Mouse (Mus musculus) forebrain, embryonic 12.5 days (tissue): ENCODE data around the gene Mamdc2. TPM values are rescaled to one million over a fixed set of nuclear protein-coding genes. Genes with fewer than 3 reads are reported as not detected.
"Not testable (repeated sequence)": the region's sequence is repeated elsewhere in the genome, so short reads cannot be mapped to it uniquely, and the experiment has no call there.

ENCODE experiments used
- ATAC-seq: fragments of 200-750 bp; cut with Nextera tagmentation; 2 replicates; pipeline ENCODE4 v1.8.0; 2017; ENCODE audit warnings: moderate TSS enrichment; ENCODE audit not compliant: low FRiP score
- H3K27ac ChIP-seq: fragments of 300-500 bp; sonication (generic); 2 replicates; pipeline ENCODE4 v1.5.1; 2016; ENCODE audit warnings: mild to moderate bottlenecking
- H3K27me3 ChIP-seq: fragments of 300-500 bp; sonication (generic); 2 replicates; pipeline ENCODE4 v1.6.1; 2016; ENCODE audit warnings: mild to moderate bottlenecking
- H3K36me3 ChIP-seq: fragments of 300-500 bp; sonication (generic); replicated peaks from 2 replicates; pipeline ENCODE4 v1.6.1; 2016; ENCODE audit warnings: mild to moderate bottlenecking
- H3K4me1 ChIP-seq: fragments of 300-500 bp; sonication (generic); 2 replicates; pipeline ENCODE4 v1.6.1; 2016
- H3K4me2 ChIP-seq: fragments of 300-500 bp; sonication (generic); 2 replicates; pipeline ENCODE4 v1.6.1; 2016; ENCODE audit warnings: mild to moderate bottlenecking, moderate library complexity
- H3K4me3 ChIP-seq: fragments of 300-500 bp; sonication (generic); replicated peaks from 2 replicates; pipeline ENCODE4 v1.5.1; 2016; ENCODE audit warnings: mild to moderate bottlenecking
- H3K9ac ChIP-seq: fragments of 300-500 bp; sonication (generic); 2 replicates; pipeline ENCODE4 v1.6.1; 2016; ENCODE audit warnings: mild to moderate bottlenecking
- H3K9me3 ChIP-seq: fragments of 300-500 bp; sonication (generic); 2 replicates; pipeline ENCODE4 v1.6.1; 2016
- WGBS: fragments of 180-500 bp; shearing (Covaris S2); methylation state at CpG from one replicate; pipeline ENCODE4 v1.1.7; 2016; 5-methylcytosine and 5-hydroxymethylcytosine counted together
- polyA plus RNA-seq: library from polyadenylated mRNA; unstranded; fragments of >200 nt; fragmentation: Nextera tagmentation; extraction: Ambion mirVana; gene quantifications from 2 replicates; pipeline ENCODE4 v1.2.1, GENCODE M21; 2016

Gene Mamdc2
- polyA plus RNA-seq = 0.62 and 1.5 TPM in 2 replicates

DNA sequence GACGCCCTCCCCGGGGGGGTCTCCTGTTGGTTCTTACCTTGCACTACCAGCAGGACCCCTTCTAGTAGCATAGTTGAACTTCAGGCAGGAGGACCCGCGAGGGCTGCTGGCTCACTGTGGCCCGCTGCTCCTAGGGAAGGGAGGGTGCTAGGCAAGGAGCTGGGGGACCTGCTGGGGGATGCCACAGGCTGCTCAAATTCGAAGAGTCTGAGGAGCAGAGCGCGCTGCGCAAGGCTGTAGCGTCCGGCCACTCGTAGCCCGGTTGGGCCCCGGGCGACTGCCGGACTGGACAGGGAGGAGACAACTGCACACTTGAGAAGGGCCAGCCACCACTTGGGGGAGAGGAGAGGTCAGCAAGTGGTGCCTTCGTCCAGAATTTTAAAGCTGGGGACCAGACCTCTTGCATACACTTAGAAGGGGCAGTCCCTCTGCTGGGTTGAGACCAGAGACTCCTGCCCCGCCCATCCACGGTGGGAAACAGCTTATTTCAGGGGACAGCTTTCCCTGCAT is at the start of gene Mamdc2:
TSS of gene Mamdc2 (minus strand) at position 455 of the 510 bp plus-strand sequence.
- H3K4me3 ChIP-seq = peak within 1 kb of the TSS; percentile 44
- no peak within 1 kb of the TSS for H3K27ac ChIP-seq
- H3K36me3 ChIP-seq = no peaks in the 10 kb centered on the region
- 2% methylated on average over 19 of the region's 19 CpGs for WGBS
- peaks cover 31% of the 10 kb centered on the region for H3K27me3 ChIP-seq
- H3K4me2 ChIP-seq = peak within 1 kb of the TSS; percentile 92
- no peaks in the 10 kb centered on the region for H3K9me3 ChIP-seq
- peak; percentile 58 for ATAC-seq
- H3K4me1 ChIP-seq = peaks cover 17% of the 10 kb centered on the region
- H3K9ac ChIP-seq = peak within 1 kb of the TSS; percentile 55

GRCm38 (mm10) chr19:23498011-23498410 is 49.8 kb upstream of the Mamdc2 start:
- H3K4me2 ChIP-seq = no peak overlapping the region
- no peaks in the 10 kb centered on the region for H3K36me3 ChIP-seq
- no peaks in the 10 kb centered on the region for H3K27me3 ChIP-seq
- H3K4me3 ChIP-seq = no peak overlapping the region
- no peak overlapping the region for H3K27ac ChIP-seq
- no peaks in the 10 kb centered on the region for H3K9me3 ChIP-seq
- no peak for ATAC-seq
- H3K9ac ChIP-seq = no peak overlapping the region
- no peaks in the 10 kb centered on the region; the same call in 1 of the 2 replicates for H3K4me1 ChIP-seq
- WGBS = 86% methylated on average over 7 of the region's 7 CpGs

DNA sequence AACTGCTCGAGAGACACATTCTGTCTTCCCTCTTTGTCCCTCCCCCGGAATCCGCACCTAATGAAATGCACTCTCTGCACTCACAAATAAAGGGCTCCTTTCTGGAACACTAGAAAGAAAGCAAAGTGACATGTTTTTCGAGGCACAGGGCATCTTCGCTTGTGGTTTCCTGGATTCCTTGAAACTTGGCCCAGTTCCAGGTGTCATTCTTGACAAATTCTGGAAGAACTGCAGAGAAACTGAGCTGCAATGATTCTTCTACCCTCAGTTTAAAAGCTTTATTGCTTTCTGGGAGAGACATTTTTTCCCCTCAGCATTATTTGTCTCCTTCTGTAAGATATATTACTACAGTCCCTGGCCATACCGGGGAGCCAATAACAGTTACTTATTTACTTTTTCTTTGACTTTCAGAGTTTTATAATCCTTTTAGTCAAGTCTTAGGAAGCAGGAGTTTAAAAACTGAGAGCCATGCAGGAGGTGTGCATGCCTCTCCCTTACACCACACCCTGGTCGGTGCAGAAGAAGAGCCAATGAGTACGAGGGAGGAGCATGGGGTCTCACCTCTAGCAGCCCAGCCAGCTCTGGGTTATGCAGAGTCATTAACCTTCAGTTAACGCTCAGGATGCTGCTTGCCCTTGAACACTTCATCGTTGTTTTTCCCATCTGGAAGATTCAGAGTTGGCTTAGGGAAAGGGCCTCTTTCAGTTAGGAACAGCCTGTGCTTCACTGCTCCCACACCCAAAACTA is 49.1 kb upstream of the Mamdc2 start:
- WGBS = 76% methylated on average over 10 of the region's 10 CpGs
- no peak overlapping the region for H3K27ac ChIP-seq
- H3K36me3 ChIP-seq = no peaks in the 10 kb centered on the region
- no peaks in the 10 kb centered on the region for H3K9me3 ChIP-seq
- H3K4me2 ChIP-seq = no peak overlapping the region
- no peaks in the 10 kb centered on the region for H3K27me3 ChIP-seq
- no peak for ATAC-seq
- no peak overlapping the region for H3K4me3 ChIP-seq
- H3K9ac ChIP-seq = no peak overlapping the region
- no peaks in the 10 kb centered on the region; the same call in 1 of the 2 replicates for H3K4me1 ChIP-seq

- Histone ChIP-seq H3K4me1 (no peaks in the 10 kb centered on the region; the same call in 1 of the 2 replicates), H3K4me2 (no peak overlapping the region), H3K9ac (no peak overlapping the region), H3K27ac (no peak overlapping the region), H3K9me3 (no peaks in the 10 kb centered on the region), H3K27me3 (no peaks in the 10 kb centered on the region), H3K36me3 (no peaks in the 10 kb centered on the region), H3K4me3 (no peak overlapping the region)
- no peak for ATAC-seq
- 92% methylated on average over 3 of the region's 3 CpGs for WGBS
These were observed 48.3 kb upstream of the Mamdc2 start for GRCm38 (mm10) chr19:23496536-23496935.

- Histone ChIP-seq H3K4me3 (no peak overlapping the region), H3K27ac (no peak overlapping the region), H3K27me3 (no peaks in the 10 kb centered on the region), H3K9me3 (no peaks in the 10 kb centered on the region), H3K36me3 (no peaks in the 10 kb centered on the region), H3K4me1 (no peaks in the 10 kb centered on the region; the same call in 1 of the 2 replicates), H3K4me2 (no peak overlapping the region), H3K9ac (no peak overlapping the region)
- ATAC-seq = no peak
These were observed 44.4 kb upstream of the Mamdc2 start for GRCm38 (mm10) chr19:23492663-23493062.

- not testable (repeated sequence) for H3K27ac ChIP-seq, H3K9me3 ChIP-seq, H3K4me3 ChIP-seq, ATAC-seq, H3K27me3 ChIP-seq, H3K4me2 ChIP-seq, H3K36me3 ChIP-seq, H3K4me1 ChIP-seq, H3K9ac ChIP-seq
- 30% methylated on average over 7 of the region's 7 CpGs for WGBS
These were observed 42.5 kb upstream of the Mamdc2 start for GRCm38 (mm10) chr19:23490703-23491102.

- Histone ChIP-seq H3K4me1 (no peaks in the 10 kb centered on the region), H3K27me3 (no peaks in the 10 kb centered on the region), H3K9me3 (no peaks in the 10 kb centered on the region), H3K4me2 (no peak overlapping the region), H3K27ac (no peak overlapping the region), H3K4me3 (no peak overlapping the region), H3K9ac (no peak overlapping the region), H3K36me3 (no peaks in the 10 kb centered on the region)
- no peak for ATAC-seq
- WGBS = 68% methylated on average over 8 of the region's 8 CpGs
These were observed 41.5 kb upstream of the Mamdc2 start for GRCm38 (mm10) chr19:23489780-23490179.

- no peak overlapping the region for H3K4me2 ChIP-seq
- 95% methylated on average over 1 of the region's 1 CpGs for WGBS
- H3K9me3 ChIP-seq = no peaks in the 10 kb centered on the region
- ATAC-seq = no peak
- H3K9ac ChIP-seq = no peak overlapping the region
- no peaks in the 10 kb centered on the region for H3K27me3 ChIP-seq
- no peaks in the 10 kb centered on the region for H3K4me1 ChIP-seq
- H3K27ac ChIP-seq = no peak overlapping the region
- no peak overlapping the region for H3K4me3 ChIP-seq
- H3K36me3 ChIP-seq = no peaks in the 10 kb centered on the region
These were observed 39.2 kb upstream of the Mamdc2 start for GRCm38 (mm10) chr19:23487421-23487820.

- 84% methylated on average over 6 of the region's 6 CpGs for WGBS
- no peak overlapping the region for H3K27ac ChIP-seq
- H3K9ac ChIP-seq = no peak overlapping the region
- H3K4me2 ChIP-seq = no peak overlapping the region
- no peak overlapping the region for H3K4me3 ChIP-seq
- H3K4me1 ChIP-seq = no peaks in the 10 kb centered on the region
- no peak for ATAC-seq
- H3K36me3 ChIP-seq = no peaks in the 10 kb centered on the region
- no peaks in the 10 kb centered on the region for H3K9me3 ChIP-seq
- H3K27me3 ChIP-seq = no peaks in the 10 kb centered on the region
These were observed 38.5 kb upstream of the Mamdc2 start for GRCm38 (mm10) chr19:23486631-23487270.

DNA sequence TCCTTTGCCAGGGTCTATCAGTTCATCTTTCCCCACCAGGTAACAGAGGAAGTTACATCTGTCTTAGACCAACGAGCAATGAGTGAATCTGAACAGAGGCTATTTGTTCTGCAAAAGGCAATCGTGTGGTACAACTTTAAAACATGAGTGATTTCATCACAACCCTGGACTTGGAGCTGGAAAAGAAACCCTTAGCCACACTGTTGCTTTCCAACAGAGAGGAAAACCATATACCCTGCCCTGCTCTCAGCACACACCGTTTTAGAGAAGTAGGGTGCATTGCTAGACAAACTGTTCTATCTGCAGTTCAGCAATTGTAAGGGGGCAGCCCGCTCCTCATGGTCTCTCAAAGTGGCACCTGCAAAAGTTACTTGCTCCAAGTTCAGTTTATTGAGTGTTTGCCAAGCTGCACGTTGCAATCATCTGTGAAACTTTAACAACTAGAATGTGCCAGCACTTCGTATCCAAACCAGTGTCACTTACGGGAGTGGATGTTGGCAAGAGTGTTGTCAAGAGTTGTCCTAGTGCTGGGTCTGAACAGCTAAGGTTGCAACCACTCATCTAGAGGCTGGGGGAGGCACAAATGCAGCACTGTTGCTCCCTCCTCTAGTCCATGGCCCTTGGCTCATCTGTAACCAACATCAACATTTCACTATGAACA is 37.8 kb upstream of the Mamdc2 start:
- no peak overlapping the region for H3K4me2 ChIP-seq
- H3K9ac ChIP-seq = no peak overlapping the region
- WGBS = 86% methylated on average over 7 of the region's 7 CpGs
- ATAC-seq = no peak
- no peak overlapping the region for H3K4me3 ChIP-seq
- no peak overlapping the region for H3K27ac ChIP-seq
- H3K4me1 ChIP-seq = no peaks in the 10 kb centered on the region
- no peaks in the 10 kb centered on the region for H3K27me3 ChIP-seq
- no peaks in the 10 kb centered on the region for H3K9me3 ChIP-seq
- no peaks in the 10 kb centered on the region for H3K36me3 ChIP-seq

- WGBS = 83% methylated on average over 2 of the region's 2 CpGs
- H3K4me1 ChIP-seq, H3K27ac ChIP-seq, H3K9ac ChIP-seq, H3K27me3 ChIP-seq, H3K4me3 ChIP-seq, H3K36me3 ChIP-seq, H3K9me3 ChIP-seq, ATAC-seq, H3K4me2 ChIP-seq: not testable (repeated sequence)
These were observed 34.3 kb upstream of the Mamdc2 start for GRCm38 (mm10) chr19:23482571-23482970.

GRCm38 (mm10) chr19:23479597-23479967 is 31.3 kb upstream of the Mamdc2 start:
- no peak overlapping the region for H3K4me3 ChIP-seq
- no peak for ATAC-seq
- no peaks in the 10 kb centered on the region for H3K27me3 ChIP-seq
- H3K36me3 ChIP-seq = no peaks in the 10 kb centered on the region
- H3K4me2 ChIP-seq = no peak overlapping the region
- no peak overlapping the region for H3K27ac ChIP-seq
- H3K4me1 ChIP-seq = no peaks in the 10 kb centered on the region
- H3K9me3 ChIP-seq = no peaks in the 10 kb centered on the region
- H3K9ac ChIP-seq = no peak overlapping the region
